Mouse (Mus musculus): Measurements from ENCODE around the gene Itgb1. TPM values are rescaled to one million over a fixed set of nuclear protein-coding genes. Genes with fewer than 3 reads are reported as not detected.

Gene Itgb1
- polyA plus RNA-seq, 1 experiment from 2014 or later: 253 TPM

- 25% methylated on average over 5 of the region's 5 CpGs for WGBS
- H3K4me2 ChIP-seq (ENCODE audit: low read depth, low read length): peak overlapping the region; percentile 58
- no peak for DNase-seq (ENCODE audit: low spot score)
Measured at GRCm38 (mm10) chr8:128653642-128654364, 31.7 kb upstream of the Itgb1 start.

DNA sequence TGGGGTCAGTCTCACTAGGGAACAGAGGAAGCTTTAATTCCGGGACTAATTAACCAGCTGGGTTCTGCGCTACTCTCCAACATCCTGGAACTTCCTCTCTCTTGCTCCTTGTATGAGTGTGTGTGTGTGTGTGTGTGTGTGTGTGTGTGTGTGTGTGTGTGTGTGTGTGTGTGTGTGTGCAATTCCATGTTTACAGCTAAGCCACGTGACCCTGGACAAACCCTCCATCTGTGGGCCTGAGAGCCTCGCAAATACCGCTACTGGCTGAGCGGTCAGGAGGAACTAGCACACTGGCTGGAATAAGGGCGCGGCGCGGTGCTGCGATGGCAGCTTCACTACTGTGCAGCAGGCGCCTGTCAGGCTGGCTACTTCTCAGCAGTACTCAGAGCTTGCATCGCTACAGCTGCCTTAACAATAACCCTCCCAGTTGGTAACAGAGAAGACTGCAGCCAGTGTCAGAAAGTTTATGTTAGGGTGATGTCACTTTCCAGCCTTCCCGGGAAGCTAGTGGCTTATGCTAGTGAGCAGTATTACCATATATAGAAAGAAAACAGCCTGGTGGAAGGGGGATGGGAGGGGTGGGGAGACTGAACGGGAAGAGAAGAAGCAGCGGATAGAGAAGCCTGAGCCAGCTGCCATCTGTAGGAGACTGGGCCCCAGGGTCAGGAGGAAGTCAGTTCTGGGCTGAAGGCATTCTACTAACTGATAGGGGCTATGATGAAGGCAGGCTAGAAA, 30.9 kb upstream of the Itgb1 start:
- no peaks in the 10 kb centered on the region for H3K27me3 ChIP-seq (ENCODE audit: control insufficient read depth, insufficient read depth, low read length)
- peak overlapping the region; percentile 58 for H3K4me2 ChIP-seq (ENCODE audit: low read depth, low read length)
- WGBS: 1% methylated on average over 16 of the region's 16 CpGs
- ATAC-seq (replicated peaks; ENCODE audit: insufficient number of reproducible peaks, low FRiP score, low TSS enrichment, low read depth): peak; percentile 94
- H3K9ac ChIP-seq (replicated peaks; ENCODE audit: low read length): peak overlapping the region; percentile 48
- no peaks in the 10 kb centered on the region for H3K9me3 ChIP-seq (replicated peaks; ENCODE audit: control insufficient read depth, low read length)
- H3K27ac ChIP-seq (replicated peaks; ENCODE audit: low read depth, low read length): peak overlapping the region; percentile 83
- H3K4me1 ChIP-seq (ENCODE audit: control insufficient read depth, insufficient read depth, low read length): no peaks in the 10 kb centered on the region
- H3K36me3 ChIP-seq (replicated peaks; ENCODE audit: control insufficient read depth, insufficient read depth, low read depth, low read length): no peaks in the 10 kb centered on the region
- peak overlapping the region; percentile 17; the same call in 1 of the 2 replicates for H3K4me3 ChIP-seq (ENCODE audit: low read depth, low read length)
- DNase-seq (ENCODE audit: low spot score): peak; percentile 78

More at GRCm38 (mm10) chr8:128653642-128654364, 31.7 kb upstream of the Itgb1 start:
- Histone ChIP-seq H3K4me1 (ENCODE audit: control insufficient read depth, insufficient read depth, low read length) (no peaks in the 10 kb centered on the region), H3K9ac (replicated peaks; ENCODE audit: low read length) (no peak overlapping the region), H3K4me3 (ENCODE audit: low read depth, low read length) (no peak overlapping the region; the same call in 1 of the 2 replicates), H3K27ac (replicated peaks; ENCODE audit: low read depth, low read length) (peak overlapping the region; percentile 52; the same call in 1 of the 2 replicates), H3K27me3 (ENCODE audit: control insufficient read depth, insufficient read depth, low read length) (no peaks in the 10 kb centered on the region), H3K36me3 (replicated peaks; ENCODE audit: control insufficient read depth, insufficient read depth, low read depth, low read length) (no peaks in the 10 kb centered on the region), H3K9me3 (replicated peaks; ENCODE audit: control insufficient read depth, low read length) (no peaks in the 10 kb centered on the region)
- no peak for ATAC-seq (replicated peaks; ENCODE audit: insufficient number of reproducible peaks, low FRiP score, low TSS enrichment, low read depth)

- H3K4me1 ChIP-seq (ENCODE audit: control insufficient read depth, insufficient read depth, low read length): no peaks in the 10 kb centered on the region
- no peak overlapping the region for H3K9ac ChIP-seq (replicated peaks; ENCODE audit: low read length)
- ATAC-seq (replicated peaks; ENCODE audit: insufficient number of reproducible peaks, low FRiP score, low TSS enrichment, low read depth): no peak
- H3K36me3 ChIP-seq (replicated peaks; ENCODE audit: control insufficient read depth, insufficient read depth, low read depth, low read length): no peaks in the 10 kb centered on the region
- H3K4me2 ChIP-seq (ENCODE audit: low read depth, low read length): no peak overlapping the region
- H3K9me3 ChIP-seq (replicated peaks; ENCODE audit: control insufficient read depth, low read length): no peaks in the 10 kb centered on the region
- 65% methylated on average over 3 of the region's 3 CpGs for WGBS
- H3K27me3 ChIP-seq (ENCODE audit: control insufficient read depth, insufficient read depth, low read length): no peaks in the 10 kb centered on the region
- no peak overlapping the region for H3K4me3 ChIP-seq (ENCODE audit: low read depth, low read length)
- no peak for DNase-seq (ENCODE audit: low spot score)
- H3K27ac ChIP-seq (replicated peaks; ENCODE audit: low read depth, low read length): no peak overlapping the region
Measured at GRCm38 (mm10) chr8:128662144-128662543, 23.3 kb upstream of the Itgb1 start.

GRCm38 (mm10) chr8:128662696-128663095, 22.8 kb upstream of the Itgb1 start:
- Histone ChIP-seq H3K27ac (replicated peaks; ENCODE audit: low read depth, low read length) (no peak overlapping the region), H3K27me3 (ENCODE audit: control insufficient read depth, insufficient read depth, low read length) (no peaks in the 10 kb centered on the region), H3K9me3 (replicated peaks; ENCODE audit: control insufficient read depth, low read length) (no peaks in the 10 kb centered on the region), H3K9ac (replicated peaks; ENCODE audit: low read length) (no peak overlapping the region), H3K4me2 (ENCODE audit: low read depth, low read length) (no peak overlapping the region), H3K36me3 (replicated peaks; ENCODE audit: control insufficient read depth, insufficient read depth, low read depth, low read length) (no peaks in the 10 kb centered on the region), H3K4me1 (ENCODE audit: control insufficient read depth, insufficient read depth, low read length) (no peaks in the 10 kb centered on the region), H3K4me3 (ENCODE audit: low read depth, low read length) (no peak overlapping the region)
- 74% methylated on average over 2 of the region's 2 CpGs for WGBS
- no peak for ATAC-seq (replicated peaks; ENCODE audit: insufficient number of reproducible peaks, low FRiP score, low TSS enrichment, low read depth)
- no peak for DNase-seq (ENCODE audit: low spot score)

GRCm38 (mm10) chr8:128663106-128663505, 22.3 kb upstream of the Itgb1 start:
- Histone ChIP-seq H3K4me2 (ENCODE audit: low read depth, low read length) (no peak overlapping the region), H3K4me1 (ENCODE audit: control insufficient read depth, insufficient read depth, low read length) (no peaks in the 10 kb centered on the region), H3K9ac (replicated peaks; ENCODE audit: low read length) (no peak overlapping the region), H3K27ac (replicated peaks; ENCODE audit: low read depth, low read length) (no peak overlapping the region), H3K36me3 (replicated peaks; ENCODE audit: control insufficient read depth, insufficient read depth, low read depth, low read length) (no peaks in the 10 kb centered on the region), H3K4me3 (ENCODE audit: low read depth, low read length) (no peak overlapping the region), H3K9me3 (replicated peaks; ENCODE audit: control insufficient read depth, low read length) (no peaks in the 10 kb centered on the region), H3K27me3 (ENCODE audit: control insufficient read depth, insufficient read depth, low read length) (no peaks in the 10 kb centered on the region)
- no peak for DNase-seq (ENCODE audit: low spot score)
- WGBS: 54% methylated on average over 2 of the region's 2 CpGs
- ATAC-seq (replicated peaks; ENCODE audit: insufficient number of reproducible peaks, low FRiP score, low TSS enrichment, low read depth): no peak

DNA sequence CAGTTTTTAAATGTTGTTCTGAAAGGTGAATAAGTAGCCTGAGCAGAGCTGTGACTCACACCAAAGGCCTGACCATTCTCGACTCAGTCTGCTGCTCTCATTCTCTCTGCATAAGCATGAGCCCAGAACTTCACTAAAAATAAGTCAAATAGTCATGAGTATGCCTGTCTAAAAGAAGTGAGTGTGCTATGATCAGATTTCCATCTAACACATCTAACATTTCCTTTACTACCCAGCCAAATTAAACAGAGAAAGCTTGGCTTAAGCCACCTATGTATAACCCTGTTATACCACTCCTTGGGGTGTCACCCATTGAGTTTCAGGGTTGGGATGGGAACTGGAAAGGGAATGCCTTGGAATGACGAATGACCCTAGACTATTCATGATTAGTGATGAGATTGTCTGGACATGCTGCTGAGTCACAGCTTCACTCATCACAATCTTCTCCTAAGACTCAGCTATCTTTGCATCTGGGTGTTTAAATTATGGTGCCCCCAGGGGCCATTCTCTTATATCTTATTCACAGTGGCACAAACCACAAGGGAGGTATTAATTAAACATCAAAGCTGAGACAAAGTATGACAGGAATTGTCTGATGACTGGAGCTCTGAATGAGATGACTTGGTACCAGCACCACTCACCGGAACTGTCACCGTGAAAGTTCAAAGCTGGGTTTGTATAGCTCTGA, 18.7 kb upstream of the Itgb1 start:
- Histone ChIP-seq H3K4me1 (ENCODE audit: control insufficient read depth, insufficient read depth, low read length) (no peaks in the 10 kb centered on the region), H3K4me3 (ENCODE audit: low read depth, low read length) (no peak overlapping the region), H3K4me2 (ENCODE audit: low read depth, low read length) (no peak overlapping the region), H3K27ac (replicated peaks; ENCODE audit: low read depth, low read length) (no peak overlapping the region), H3K9me3 (replicated peaks; ENCODE audit: control insufficient read depth, low read length) (no peaks in the 10 kb centered on the region), H3K27me3 (ENCODE audit: control insufficient read depth, insufficient read depth, low read length) (no peaks in the 10 kb centered on the region), H3K36me3 (replicated peaks; ENCODE audit: control insufficient read depth, insufficient read depth, low read depth, low read length) (no peaks in the 10 kb centered on the region), H3K9ac (replicated peaks; ENCODE audit: low read length) (no peak overlapping the region)
- 83% methylated on average over 4 of the region's 4 CpGs for WGBS
- ATAC-seq (replicated peaks; ENCODE audit: insufficient number of reproducible peaks, low FRiP score, low TSS enrichment, low read depth) (no peak), DNase-seq (ENCODE audit: low spot score) (no peak)

- H3K9ac ChIP-seq (replicated peaks; ENCODE audit: low read length): no peak overlapping the region
- 94% methylated on average over 1 of the region's 1 CpGs for WGBS
- H3K27me3 ChIP-seq (ENCODE audit: control insufficient read depth, insufficient read depth, low read length): no peaks in the 10 kb centered on the region
- no peak overlapping the region for H3K4me2 ChIP-seq (ENCODE audit: low read depth, low read length)
- no peak overlapping the region for H3K27ac ChIP-seq (replicated peaks; ENCODE audit: low read depth, low read length)
- H3K36me3 ChIP-seq (replicated peaks; ENCODE audit: control insufficient read depth, insufficient read depth, low read depth, low read length): no peaks in the 10 kb centered on the region
- H3K4me1 ChIP-seq (ENCODE audit: control insufficient read depth, insufficient read depth, low read length): no peaks in the 10 kb centered on the region
- no peak for DNase-seq (ENCODE audit: low spot score)
- ATAC-seq (replicated peaks; ENCODE audit: insufficient number of reproducible peaks, low FRiP score, low TSS enrichment, low read depth): no peak
- no peak overlapping the region for H3K4me3 ChIP-seq (ENCODE audit: low read depth, low read length)
- no peaks in the 10 kb centered on the region for H3K9me3 ChIP-seq (replicated peaks; ENCODE audit: control insufficient read depth, low read length)
Measured at GRCm38 (mm10) chr8:128671813-128672212, 13.6 kb upstream of the Itgb1 start.

GRCm38 (mm10) chr8:128672441-128672840, 13.0 kb upstream of the Itgb1 start:
- Histone ChIP-seq H3K9ac (replicated peaks; ENCODE audit: low read length) (no peak overlapping the region), H3K27ac (replicated peaks; ENCODE audit: low read depth, low read length) (no peak overlapping the region), H3K4me1 (ENCODE audit: control insufficient read depth, insufficient read depth, low read length) (no peaks in the 10 kb centered on the region), H3K27me3 (ENCODE audit: control insufficient read depth, insufficient read depth, low read length) (no peaks in the 10 kb centered on the region), H3K36me3 (replicated peaks; ENCODE audit: control insufficient read depth, insufficient read depth, low read depth, low read length) (no peaks in the 10 kb centered on the region), H3K9me3 (replicated peaks; ENCODE audit: control insufficient read depth, low read length) (no peaks in the 10 kb centered on the region), H3K4me2 (ENCODE audit: low read depth, low read length) (no peak overlapping the region), H3K4me3 (ENCODE audit: low read depth, low read length) (no peak overlapping the region)
- WGBS: 82% methylated on average over 2 of the region's 2 CpGs
- no peak for DNase-seq (ENCODE audit: low spot score)
- ATAC-seq (replicated peaks; ENCODE audit: insufficient number of reproducible peaks, low FRiP score, low TSS enrichment, low read depth): no peak
